In the genomic region with DNA sequence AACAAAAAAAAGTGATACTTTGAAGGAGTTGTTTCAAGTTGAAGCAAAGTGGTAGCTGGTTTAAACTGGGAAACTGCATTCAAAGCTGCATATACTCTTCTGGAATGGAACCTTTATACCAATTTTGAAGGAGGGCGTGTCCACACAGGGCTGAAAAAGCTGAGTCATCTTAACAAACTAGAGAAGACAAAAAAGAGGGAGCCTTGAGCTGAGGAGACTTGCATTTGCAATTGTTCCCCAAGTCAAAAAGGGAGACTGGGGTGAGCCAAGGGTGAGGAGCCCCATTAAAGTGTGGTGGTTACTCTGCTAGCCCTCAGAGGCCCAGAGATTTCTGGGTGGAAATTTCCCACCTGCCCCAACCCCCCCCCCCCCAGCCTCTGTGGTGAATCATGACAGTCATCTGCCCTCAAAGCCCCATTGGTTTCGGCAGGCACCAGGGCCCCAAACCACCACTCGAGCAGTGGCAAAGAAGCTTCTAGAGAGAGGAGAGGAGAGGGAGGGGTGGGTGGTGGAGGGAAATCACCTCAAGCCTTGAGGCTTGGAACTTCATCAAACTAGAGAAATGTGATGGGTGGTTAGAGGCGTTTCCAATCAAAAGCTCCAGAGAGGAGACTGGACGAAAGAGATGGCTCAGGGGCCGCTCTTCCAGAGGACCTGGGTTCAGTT, we compare ENCODE assay signal across 1 mouse cellular context.
TF ChIP-seq lines count a peak whose summit lies in the region.

No protein-coding gene starts in this region.

TF ChIP-seq in CH12.LX, 34 proteins besides CTCF, POLR2A, EP300 and RAD21 (continued from another document):
- TF ChIP-seq USF2 (conservative IDR thresholded peaks at IDR 0.05; ENCODE audit: low read depth, low read length) (no peak), BHLHE40 (IDR thresholded peaks at IDR 0.05; ENCODE audit: low read depth, low read length) (peak; percentile 76), ZKSCAN1 (IDR thresholded peaks at IDR 0.05; ENCODE audit: borderline replicate concordance, low read depth, low read length) (no peak), HCFC1 (IDR thresholded peaks at IDR 0.05; ENCODE audit: low read depth, low read length) (no peak; the same call in 1 of the 2 replicates), CHD1 (IDR thresholded peaks at IDR 0.05; ENCODE audit: low read depth, low read length) (no peak), ZC3H11A (IDR thresholded peaks at IDR 0.05; ENCODE audit: low read depth, low read length) (no peak), POLR2AphosphoS2 (IDR thresholded peaks at IDR 0.05; ENCODE audit: low read depth, low read length) (no peak), MAX (IDR thresholded peaks at IDR 0.05; ENCODE audit: low read length) (peak; percentile 52; the same call in 1 of the 2 replicates), USF1 (IDR thresholded peaks at IDR 0.05; ENCODE audit: low read depth, low read length) (no peak), MXI1 (IDR thresholded peaks at IDR 0.05; ENCODE audit: low read depth, low read length) (peak; percentile 39; the same call in 1 of the 2 replicates), ZMIZ1 (IDR thresholded peaks at IDR 0.05; ENCODE audit: low read depth, low read length) (0 out of 2 replicates have a peak, but pooled peaks have one; percentile 55), JUN (IDR thresholded peaks at IDR 0.05; ENCODE audit: insufficient read depth, low read depth, low read length) (no peak), RCOR1 (conservative IDR thresholded peaks at IDR 0.05; ENCODE audit: low read depth, low read length) (no peak), PAX5 (IDR thresholded peaks at IDR 0.05; ENCODE audit: low read length) (no peak), MYC (IDR thresholded peaks at IDR 0.05; ENCODE audit: low read depth, low read length) (no peak), MEF2A (IDR thresholded peaks at IDR 0.05; ENCODE audit: borderline replicate concordance, low read depth, low read length) (peak; percentile 58; the same call in 1 of the 2 replicates), ZNF384 (IDR thresholded peaks at IDR 0.05; ENCODE audit: low read depth, low read length) (no peak), GABPA (IDR thresholded peaks at IDR 0.05; ENCODE audit: insufficient replicate concordance, low read depth, low read length) (no peak), NRF1 (IDR thresholded peaks at IDR 0.05; ENCODE audit: low read depth, low read length) (no peak), MAZ (IDR thresholded peaks at IDR 0.05; ENCODE audit: low read depth, low read length) (peak; percentile 77)
